Mouse (Mus musculus): ENCODE data around the gene Barhl2.

The Barhl2 gene

DNA sequence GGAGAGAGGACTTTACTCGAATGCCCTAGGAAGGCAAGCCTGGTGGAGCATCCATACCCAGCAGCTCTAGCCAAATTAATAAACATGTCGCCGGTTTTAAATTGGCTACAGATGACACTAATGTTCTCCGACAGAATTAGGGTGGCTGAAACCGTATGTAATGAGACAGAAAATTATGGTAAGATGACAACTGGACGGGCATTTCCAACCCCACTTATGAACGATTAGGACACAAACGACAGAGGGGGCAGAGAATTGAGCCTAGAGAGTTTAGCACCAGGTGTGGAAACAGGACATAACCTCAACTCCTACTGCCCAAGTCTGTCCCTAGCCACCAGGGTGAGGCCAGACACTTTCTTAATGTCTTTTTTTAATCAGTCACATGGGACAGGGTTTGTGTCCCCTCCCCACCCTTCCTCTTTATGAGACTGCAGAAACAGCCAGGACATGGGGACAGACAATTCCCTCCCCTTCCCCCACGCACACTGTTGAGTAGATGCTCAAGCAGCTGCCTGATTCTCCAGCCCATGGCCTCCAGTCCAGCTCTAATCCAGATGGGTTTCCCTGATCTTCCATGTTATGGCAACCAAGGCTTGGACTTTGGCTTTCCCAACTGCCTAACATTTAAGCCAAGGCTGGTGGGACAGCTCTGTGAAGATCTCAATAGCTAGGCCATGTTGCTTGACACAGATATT is 3.4 kb downstream of the Barhl2 start:
- no peak for DNase-seq

DNA sequence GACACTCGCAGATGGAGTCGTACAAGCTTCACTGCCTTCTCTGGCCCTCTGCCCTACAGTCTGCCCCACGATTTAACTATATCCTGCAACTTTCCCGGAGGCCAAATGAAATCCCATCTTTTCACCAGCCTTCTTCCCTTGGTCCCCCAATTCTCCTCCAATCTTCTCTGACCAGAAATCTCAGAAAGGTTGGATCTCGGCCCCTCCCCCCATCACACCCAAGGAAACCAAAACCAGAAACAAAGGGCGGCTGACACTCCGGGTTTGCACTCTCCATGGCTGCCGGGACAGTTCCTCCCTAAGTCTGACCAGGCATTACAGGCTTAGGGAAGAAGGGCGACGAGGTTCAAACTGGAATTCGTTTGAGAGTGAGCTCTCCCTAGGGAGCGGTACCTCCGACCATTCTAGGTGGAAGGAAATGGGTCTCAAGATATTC is 4.1 kb downstream of the Barhl2 start:
- no peak for DNase-seq

DNA sequence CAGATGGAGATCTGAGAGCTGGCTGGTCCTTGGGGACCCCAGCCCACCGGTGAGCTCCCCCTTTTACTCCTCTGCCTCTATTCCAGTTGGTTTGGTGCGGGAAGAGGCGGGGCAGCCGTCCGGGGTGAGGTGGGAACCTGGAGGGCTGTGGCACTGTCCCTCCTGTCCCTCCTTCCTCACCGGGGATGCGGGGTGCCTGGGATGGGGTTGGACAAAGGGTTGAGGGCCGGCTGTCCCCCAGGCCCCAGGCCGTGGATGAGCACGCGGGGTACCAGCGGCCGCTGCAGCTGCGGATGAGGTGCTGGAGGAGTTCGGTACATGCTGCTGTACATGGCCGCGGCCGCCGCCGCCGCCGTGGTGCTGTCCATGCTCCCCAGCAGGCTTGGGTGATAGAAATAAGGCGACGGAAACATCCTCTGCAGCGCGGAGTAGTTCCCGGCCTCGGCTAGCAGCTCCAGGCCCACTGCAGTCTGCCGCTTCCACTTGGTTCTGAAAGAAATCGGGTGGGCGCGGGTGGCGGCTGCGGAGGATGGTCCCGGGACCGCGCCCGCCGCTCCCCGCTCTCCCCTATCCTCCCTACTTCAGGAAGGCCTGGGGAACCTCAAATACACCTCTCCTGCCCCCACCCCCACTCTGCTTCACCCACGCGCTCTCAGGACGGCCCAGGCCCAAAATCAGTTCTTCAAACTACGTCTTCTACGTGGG is 4.6 kb downstream of the Barhl2 start:
- DNase-seq = no peak

DNA sequence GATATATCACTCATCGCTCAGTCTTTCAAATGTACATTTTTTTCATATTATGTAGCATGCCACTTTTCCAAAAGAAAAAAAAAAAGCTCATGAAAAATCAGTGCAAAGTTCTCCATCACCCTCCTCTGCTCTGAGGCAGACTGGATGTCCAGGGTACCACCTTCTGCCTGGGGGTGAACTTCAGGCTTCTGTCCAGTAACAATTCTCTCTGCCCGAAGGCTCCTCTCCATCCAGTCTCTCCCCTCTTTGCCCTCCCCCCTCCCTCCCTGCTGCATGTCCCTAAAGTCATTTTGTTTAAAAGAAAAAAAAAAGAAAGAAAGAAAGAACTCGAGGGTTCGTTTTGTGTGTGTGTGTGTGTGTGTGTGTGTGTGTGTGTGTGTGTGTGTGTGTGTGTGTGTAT is 5.3 kb downstream of the Barhl2 start:
- DNase-seq = no peak

DNA sequence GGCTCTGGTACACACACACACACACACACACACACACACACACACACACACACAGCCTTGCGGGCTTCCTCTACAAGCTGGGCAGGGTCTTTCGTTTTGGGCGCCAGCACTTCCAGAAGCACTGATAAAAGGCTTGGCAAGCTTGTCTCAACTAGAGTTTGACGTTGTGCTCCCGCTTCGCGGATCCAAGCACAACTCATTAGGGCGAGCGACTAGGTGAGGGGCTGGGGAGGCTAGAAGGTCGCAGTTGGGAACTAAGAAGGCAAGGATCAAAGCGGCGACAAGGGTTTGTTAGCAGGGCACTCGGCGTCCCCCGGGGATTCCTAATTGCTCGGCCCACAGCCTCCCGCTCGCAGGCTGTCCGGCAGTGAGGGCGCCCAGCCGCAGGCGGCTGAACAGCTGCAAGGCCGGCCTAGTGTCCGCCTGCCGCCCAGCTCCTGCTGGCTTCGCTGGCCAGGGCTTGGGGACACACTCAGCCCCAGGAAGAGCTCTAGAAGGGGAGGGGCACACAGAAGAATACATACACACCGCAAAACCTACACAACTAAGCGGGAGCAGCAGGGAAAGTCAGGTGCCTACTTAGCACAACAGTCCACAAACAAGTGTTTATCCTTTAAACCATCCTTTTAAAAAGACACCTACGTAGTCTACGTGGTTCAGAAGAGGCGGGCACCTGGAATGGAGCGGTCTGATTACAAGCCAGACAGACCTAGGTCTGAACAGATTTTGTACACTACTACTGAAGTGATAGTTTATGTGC is 6.1 kb downstream of the Barhl2 start:
- DNase-seq = no peak

DNA sequence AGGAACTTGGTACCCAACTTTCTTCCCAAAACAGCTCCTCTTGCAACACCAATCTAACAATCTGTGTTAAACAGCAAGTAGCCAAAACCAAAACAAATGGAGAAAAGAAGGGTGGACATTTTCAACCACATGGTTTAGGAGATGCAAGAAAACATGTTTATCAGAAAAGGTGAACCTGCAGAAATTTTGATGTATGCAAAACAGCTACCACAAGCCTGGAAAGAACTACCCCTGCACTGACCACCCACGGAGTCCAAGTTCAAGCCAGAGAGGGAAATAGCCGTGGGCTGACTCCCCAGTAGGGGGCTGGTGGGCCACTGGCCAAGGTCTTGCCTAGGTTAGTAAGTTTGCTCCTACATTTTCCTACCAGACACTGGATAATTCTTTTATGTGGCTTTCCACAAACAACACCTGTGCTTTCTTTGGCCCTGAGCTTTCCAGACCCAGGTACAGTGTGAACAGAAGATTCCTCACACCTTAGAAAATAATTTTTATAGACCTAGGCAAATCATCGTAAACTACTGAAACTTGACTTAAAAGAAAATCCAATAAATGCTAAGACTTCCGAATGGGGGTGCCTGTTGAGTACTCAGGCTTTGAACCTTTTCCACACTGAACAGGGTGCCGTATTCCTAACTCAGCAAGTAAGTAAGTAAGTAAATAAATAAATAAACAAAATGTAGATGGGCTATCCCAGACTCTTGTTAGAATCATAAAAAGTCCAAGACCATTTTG is 7.4 kb downstream of the Barhl2 start:
- DNase-seq = no peak

DNA sequence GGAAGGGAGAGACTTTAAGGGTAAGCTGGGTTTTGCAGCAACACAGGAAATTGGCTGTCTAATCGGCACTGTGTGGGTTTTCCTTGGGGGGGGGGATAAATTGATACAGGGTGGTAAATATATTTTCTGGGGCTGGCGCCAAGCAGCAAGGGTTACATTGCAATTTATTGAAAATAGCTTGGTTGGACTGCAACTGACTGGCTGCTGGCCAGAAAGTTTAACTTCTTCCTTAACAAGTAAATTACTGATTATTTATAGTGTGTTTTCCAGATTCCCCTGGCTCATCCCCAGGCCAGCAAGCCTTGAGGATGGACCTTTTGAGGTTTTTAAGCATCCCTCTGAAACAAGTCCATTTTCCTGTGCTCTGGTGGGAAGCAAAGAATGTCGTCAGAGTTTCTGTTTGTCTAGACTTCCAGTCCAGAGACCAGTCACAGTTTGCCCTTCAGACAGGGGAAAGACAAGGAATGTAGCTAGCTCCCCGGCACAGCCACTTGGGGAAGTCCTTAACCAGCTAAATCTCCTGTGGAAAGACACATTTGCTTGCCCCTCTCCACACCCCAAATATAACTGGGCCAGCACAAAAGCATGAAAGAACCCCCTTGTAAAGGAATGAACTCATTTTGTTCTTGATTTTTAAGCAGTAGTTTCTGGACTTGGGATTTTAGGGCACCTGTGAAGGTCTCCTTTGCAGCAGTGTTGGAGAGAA is 8.1 kb downstream of the Barhl2 start:
- no peak for DNase-seq

DNA sequence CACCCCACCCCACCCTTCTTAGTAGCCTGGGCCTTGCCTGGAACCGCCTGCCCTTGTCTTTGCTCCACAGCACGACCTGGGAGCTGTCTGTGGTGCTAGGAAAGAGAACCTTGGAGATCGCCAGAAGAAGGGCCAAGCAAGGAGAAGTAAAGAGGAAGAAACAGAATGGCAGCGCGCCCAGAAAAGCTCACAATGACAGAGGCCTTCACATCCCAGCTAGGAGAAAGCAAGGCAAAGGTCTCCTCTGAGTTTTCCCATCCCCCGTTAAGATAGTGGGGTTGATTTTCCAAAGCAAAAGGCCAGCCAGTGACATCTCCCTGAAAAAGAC is 9.2 kb downstream of the Barhl2 start:
- no peak for DNase-seq

DNA sequence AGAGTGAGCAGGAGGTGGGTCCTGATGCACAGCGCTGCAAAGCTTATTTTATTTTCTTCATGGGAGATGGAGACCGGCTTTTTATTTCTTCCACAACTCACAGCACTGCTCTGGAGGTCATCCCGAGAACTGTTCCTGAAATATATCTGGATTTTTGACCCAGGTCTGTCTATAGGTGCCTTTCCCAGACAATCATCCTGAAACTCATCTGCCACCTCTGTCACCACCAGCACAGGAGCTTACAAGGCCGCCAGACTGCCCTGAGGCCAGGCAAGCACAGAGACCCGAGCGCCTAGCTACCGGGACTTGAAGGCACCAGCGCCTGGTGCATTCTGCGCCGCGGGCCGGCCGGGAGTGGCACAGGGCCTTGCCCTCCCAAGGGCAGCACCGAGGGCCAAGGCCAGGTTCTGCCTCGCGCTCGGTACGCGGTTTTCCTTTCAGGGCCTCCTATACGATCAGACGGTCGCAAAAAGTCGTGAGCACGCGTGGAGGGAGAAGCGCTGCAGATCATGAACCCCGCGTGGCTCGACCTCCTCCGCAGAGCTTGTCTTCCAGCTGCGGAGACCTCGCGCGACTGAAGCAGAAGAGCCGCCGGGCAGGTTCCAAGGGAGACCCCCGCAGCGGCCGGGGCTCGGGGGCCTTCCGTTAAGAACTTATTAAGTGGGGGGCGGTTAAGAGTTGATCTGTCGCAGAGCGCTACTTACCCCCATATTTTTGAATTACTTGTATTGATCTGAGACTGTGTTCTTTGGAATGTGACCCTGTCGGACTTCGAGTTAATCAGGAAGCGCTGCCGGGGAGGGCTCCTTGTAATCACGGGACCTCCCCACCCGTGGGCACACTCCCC is 9.8 kb downstream of the Barhl2 start:
- DNase-seq = no peak

DNA sequence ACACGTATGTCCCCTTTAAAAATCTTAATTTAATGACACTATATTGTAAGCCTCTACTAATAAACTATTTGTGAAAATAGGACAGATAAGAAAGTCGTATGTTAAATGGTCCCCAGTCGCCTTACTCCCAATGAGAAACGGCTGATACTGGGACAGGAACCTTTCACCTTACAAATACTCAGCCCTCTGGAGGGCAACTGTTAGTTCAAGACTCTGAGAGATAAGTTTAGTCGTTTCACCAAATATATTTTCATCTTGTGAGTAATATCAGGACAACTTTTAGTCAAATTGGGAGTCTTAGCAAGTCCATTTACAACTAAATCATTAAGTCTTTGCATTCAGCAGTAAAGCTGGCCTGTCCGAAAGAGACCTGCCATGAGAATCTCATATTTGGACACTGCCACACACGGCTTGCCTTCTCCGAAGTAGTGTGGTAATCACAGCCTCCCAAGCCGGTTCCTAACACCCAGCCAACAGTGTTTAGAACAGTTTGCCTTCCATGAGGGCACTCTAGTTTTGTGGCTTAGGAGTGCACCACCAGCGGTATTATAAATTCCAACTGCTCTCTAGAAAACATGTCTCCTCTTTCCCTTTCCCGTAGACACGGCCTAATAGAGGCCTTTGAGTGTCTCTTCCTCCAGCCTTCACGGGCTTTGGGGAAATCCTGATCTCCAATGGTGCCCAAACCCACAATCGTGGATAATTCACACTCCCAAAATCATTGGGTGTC is 10.7 kb downstream of the Barhl2 start:
- DNase-seq = no peak

DNA sequence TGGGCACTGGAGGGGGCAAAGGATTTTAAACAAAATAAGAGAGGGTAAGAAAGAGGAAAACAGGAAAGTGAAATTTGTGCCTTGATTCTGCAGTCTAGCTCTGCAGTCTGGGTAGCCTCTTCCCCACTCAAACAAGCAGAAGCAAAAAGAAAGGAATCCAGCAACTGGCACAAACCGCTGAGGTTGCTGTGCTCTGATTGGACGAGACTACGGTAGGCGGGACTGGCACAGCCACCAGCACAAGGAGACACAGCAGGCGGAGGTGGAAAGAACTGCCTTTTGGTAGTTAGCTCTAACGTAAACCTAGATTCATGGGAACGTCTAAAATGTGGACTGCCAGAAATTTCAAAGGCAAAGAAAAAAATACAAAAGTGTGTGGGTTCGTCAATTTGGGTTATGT is 11.4 kb downstream of the Barhl2 start:
- no peak for DNase-seq

DNA sequence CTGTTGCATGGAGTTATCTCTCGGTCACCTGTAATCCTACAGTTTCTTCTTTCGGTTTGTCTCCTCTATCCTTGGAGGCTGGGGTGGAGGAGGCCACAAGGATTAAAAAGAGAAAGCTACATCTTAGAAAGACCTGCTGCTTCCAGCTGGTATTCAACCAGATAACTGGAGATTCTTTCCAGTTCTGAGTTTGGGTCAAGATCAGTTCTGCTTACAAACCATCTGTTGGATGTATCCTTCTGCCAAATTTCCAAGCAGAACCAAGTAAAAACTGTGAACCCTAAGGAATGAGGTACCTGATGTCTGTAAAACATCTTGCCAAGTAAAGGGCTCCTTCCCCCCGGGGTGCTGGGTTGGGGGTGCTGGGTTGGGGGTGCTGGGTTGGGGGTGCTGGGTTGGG is 12.3 kb downstream of the Barhl2 start:
- no peak for DNase-seq

DNA sequence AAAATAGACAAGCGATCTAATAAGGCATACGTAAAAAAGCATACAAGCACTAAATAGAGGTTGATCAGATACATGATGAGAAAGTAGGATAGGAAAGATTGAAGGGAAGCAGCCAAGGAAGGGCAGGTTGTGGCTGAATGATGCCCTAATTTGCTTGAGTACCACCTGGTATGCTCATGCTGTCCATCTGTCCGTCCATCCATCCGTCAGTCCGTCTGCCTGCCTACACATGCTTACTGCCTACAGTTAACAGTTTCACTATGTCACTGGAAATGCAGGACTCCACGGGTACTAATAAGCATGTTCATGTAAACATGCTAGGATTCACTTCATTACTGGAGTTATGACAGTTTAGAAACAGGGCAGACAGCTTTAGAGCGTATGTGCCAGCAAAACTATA is 19.1 kb downstream of the Barhl2 start:
- no peak for DNase-seq

DNA sequence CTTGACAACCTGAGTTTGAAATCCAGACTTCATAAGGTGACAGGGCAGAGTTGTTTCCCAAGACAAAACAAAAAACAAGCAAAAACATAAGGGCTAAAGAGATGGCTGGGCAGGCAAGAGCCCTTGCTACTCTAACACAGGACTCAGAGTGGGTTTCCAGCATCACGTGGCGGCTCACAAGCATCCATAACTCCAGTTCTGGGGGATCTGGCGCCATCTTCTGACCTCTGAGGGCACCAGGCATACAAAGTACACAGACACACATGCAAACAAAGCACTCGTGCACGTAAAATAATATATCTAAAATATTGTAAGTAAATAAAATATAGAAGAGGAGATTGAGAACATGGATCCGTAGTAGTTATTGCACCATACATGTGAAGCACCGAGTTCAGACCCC is 31.9 kb downstream of the Barhl2 start:
- DNase-seq = no peak

DNA sequence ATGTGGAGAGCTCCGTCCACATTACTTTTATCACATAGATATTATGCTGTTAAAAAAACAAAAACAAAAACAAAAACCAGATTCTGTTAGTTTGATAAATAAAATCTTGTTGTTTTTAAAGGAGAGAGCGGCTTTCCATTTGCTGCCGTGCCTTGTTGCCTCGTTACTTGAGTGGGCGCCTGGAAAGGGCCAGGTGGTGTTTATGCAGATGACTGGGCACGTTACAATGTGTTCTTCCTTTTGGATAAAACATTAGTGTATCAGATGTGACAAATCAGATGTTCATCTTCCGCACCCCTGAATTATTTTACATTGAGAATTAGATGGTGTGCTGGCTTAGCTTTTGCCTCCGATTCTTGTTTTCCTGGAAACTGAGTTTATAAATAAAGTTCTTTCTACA is 37.1 kb downstream of the Barhl2 start:
- no peak for DNase-seq

DNA sequence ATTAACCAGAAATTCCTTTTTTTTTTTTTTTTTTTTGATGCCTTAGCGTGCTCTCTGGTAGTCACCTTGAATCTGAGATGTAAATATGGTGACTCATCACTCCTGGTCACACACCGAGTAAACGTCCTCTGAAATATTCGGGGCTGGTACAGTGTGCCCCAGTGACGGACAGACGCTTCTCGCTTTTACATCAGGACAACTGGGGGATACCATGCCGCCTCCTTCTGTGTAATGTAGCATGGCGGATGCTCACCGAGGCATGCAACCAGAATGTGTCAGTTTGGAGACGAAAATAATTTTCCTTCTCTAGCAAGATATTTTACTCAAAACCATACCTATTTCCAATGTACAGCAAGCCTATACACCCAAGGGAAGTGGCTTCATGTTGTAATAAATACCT is 37.6 kb downstream of the Barhl2 start:
- no peak for DNase-seq

DNA sequence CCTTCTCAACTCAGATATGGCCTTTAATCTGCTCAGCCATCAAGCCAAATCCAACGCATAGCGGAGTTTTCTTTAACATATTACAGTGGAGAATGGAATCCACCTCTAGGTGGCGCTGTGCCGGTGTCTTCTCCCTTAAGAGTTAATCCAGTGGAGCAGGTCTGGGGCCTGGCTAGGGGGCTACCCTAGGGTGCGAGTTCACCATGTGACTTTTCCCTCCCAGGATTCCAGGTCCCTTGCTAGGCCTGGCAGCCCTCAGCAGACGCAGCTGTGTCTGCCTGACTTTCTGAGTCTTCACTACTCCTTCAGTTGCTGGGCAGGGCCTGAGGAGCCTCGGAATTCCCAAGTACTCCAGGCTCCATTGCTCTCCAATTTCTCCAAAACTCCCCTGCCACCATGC is 40.8 kb downstream of the Barhl2 start:
- no peak for DNase-seq

DNA sequence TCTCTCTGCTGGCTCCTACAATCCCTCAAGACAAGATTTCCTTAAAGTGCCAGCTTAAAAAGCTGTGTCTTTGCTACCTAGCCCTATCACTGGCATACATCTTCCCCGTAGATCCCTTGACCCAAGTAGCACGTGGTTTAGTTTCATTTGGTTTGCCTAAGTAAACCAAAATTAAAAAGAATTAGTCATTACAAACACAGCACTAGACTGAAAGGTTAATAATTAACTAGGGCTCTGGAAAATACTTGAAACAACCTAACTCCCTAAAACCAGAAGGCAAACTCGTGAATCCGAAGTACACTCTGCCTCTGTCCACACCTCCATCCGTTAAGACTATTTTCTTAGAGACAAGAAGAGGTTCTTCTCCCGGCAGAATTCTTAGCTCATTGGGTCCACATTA is 41.4 kb downstream of the Barhl2 start:
- DNase-seq = no peak

DNA sequence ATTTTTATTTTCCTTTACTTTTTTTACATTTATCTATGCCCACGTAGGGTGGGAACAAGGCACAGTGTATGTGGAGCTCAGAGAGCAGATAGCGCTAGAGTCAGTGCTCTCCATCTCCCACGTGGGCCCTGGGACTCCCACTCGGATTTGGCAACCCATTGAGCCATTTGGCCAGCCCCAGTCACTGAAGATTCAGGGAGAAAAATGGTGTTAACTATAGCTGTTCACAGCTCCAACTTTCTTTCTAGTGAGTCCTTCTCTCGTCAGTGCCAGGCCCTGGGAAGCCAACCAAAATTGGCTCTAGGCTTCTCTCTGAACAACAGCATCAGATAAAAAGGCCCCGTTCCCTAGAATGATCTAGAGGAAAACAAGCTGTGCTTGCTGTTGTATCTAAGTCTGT is 42.2 kb downstream of the Barhl2 start:
- DNase-seq = no peak

DNA sequence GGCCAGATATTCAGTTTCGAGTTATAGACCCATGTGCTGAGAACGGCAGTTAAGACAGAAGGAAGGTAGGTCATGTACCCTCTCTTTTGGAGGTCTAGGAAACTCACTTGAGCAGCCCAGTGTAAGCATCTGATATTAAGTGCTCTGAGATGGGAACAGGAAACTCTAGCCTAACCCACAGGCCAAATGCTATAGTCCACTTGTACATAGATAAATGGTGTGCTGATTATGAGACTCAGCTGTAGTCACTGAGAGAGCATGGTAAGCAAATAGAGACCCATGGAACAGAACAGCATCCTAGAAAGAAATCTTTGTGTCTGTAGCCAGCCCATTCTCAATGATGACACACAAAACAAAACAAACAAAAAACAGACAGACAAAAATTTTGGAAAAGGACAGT is 55.2 kb downstream of the Barhl2 start:
- no peak for DNase-seq

Data from lung, postnatal 14 days (tissue).